Mouse (Mus musculus) midbrain, embryonic 16.5 days (tissue): ENCODE measurements at regions not wholly inside any gene's neighbourhood (a gene's known extent, or its start where the extent isn't known, plus 50 kb on each side); places are given as distances from the start of the nearest gene placed in this dataset.

ENCODE experiments used
- ATAC-seq: fragments of 200-750 bp; cut with Nextera tagmentation; 2 replicates; pipeline ENCODE4 v1.8.0; 2017; ENCODE audit warnings: moderate TSS enrichment
- H3K27ac ChIP-seq: fragments of 300-500 bp; sonication (generic); 2 replicates; pipeline ENCODE4 v1.5.1; 2014; ENCODE audit warnings: mild to moderate bottlenecking, low read length, mixed read lengths
- H3K27me3 ChIP-seq: fragments of 300-500 bp; sonication (generic); 2 replicates; pipeline ENCODE4 v1.6.1; 2014; ENCODE audit warnings: low read depth, low read length, mixed read lengths; ENCODE audit not compliant: control insufficient read depth, insufficient read depth
- H3K36me3 ChIP-seq: fragments of 300-500 bp; sonication (generic); 2 replicates; pipeline ENCODE4 v1.6.1; 2014; ENCODE audit warnings: mild to moderate bottlenecking, low read length, moderate library complexity, mixed read lengths; ENCODE audit not compliant: control insufficient read depth, insufficient read depth
- H3K4me1 ChIP-seq: fragments of 300-500 bp; sonication (generic); 2 replicates; pipeline ENCODE4 v1.6.1; 2014; ENCODE audit warnings: mild to moderate bottlenecking, low read length, mixed read lengths; ENCODE audit not compliant: control insufficient read depth, insufficient read depth
- H3K4me2 ChIP-seq: fragments of 300-500 bp; sonication (generic); 2 replicates; pipeline ENCODE4 v1.6.1; 2014; ENCODE audit warnings: mild to moderate bottlenecking, low read length, mixed read lengths
- H3K4me3 ChIP-seq: fragments of 300-500 bp; sonication (generic); 2 replicates; pipeline ENCODE4 v1.5.1; 2014; ENCODE audit warnings: low read depth, mild to moderate bottlenecking, low read length, moderate library complexity, mixed read lengths
- H3K9ac ChIP-seq: fragments of 300-500 bp; sonication (generic); 2 replicates; pipeline ENCODE4 v1.6.1; 2014; ENCODE audit warnings: low read depth, low read length, mixed read lengths
- H3K9me3 ChIP-seq: fragments of 300-500 bp; sonication (generic); replicated peaks from 2 replicates; pipeline ENCODE4 v1.6.1; 2014; ENCODE audit warnings: mild to moderate bottlenecking, low read length, mixed read lengths; ENCODE audit not compliant: control insufficient read depth, poor library complexity, severe bottlenecking
- WGBS: fragments of 180-500 bp; shearing (Covaris S2); extraction: QIAGEN DNeasy Blood & Tissue Kit; methylation state at CpG from one replicate; pipeline ENCODE4 v1.1.7; 2014; 5-methylcytosine and 5-hydroxymethylcytosine counted together

GRCm38 (mm10) chr12:118432703-118433102, 131.5 kb upstream of the Sp4 start:
- no peaks in the 10 kb centered on the region for H3K27me3 ChIP-seq
- WGBS: 72% methylated on average over 4 of the region's 4 CpGs
- H3K36me3 ChIP-seq: no peaks in the 10 kb centered on the region
- H3K4me3 ChIP-seq: no peak overlapping the region
- no peaks in the 10 kb centered on the region for H3K9me3 ChIP-seq
- H3K27ac ChIP-seq: no peak overlapping the region
- H3K4me1 ChIP-seq: no peaks in the 10 kb centered on the region
- H3K9ac ChIP-seq: no peak overlapping the region
- no peak for ATAC-seq
- H3K4me2 ChIP-seq: no peak overlapping the region

DNA sequence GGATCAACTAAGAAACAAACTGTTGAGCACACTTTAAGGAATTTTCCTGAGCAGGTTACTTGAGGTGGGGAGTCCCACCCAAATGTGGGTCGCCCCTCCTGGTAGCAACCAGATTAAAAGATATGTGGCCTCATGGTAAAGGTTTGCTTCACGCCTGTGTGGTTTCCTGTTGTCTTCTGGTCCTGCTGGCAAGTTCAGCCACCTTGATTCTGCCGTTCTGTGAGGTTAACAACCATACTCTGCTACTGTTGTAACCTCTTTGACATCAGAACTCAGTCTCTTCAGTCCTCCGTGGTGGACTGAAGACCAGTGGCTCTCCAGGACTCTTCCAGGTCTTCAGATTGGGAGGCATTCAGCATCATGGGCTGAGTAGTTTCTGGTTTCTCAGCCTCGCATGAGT, 127.1 kb upstream of the Sp4 start:
- Histone ChIP-seq H3K27me3 (no peaks in the 10 kb centered on the region), H3K4me3 (no peak overlapping the region), H3K9ac (no peak overlapping the region), H3K36me3 (no peaks in the 10 kb centered on the region), H3K4me2 (no peak overlapping the region), H3K4me1 (no peaks in the 10 kb centered on the region), H3K9me3 (no peaks in the 10 kb centered on the region), H3K27ac (no peak overlapping the region)
- no peak for ATAC-seq
- 86% methylated on average over 5 of the region's 5 CpGs for WGBS

DNA sequence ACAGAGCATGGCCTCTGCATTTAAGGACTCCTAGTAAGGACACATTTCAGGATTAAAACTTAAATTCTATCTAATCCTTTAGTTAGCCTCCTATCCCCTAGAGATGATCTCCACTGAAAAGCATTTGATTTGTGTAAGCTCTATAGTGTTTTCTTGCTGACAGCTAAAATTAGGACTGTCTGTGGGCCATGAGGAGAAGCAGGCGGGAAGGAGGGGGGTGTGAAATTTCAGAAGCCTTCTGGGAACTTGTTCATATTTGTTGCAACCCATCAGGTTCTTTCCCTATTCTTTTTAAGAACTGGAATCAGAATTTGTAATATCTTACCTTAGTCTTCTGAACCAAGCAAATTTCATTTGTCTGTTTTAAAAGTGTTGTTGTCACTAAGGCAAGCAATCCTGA, 114.7 kb upstream of the Sp4 start:
- H3K4me2 ChIP-seq: no peak overlapping the region
- no peak overlapping the region for H3K9ac ChIP-seq
- 86% methylated on average over 1 of the region's 1 CpGs for WGBS
- H3K27ac ChIP-seq: no peak overlapping the region
- H3K9me3 ChIP-seq: no peaks in the 10 kb centered on the region
- no peaks in the 10 kb centered on the region for H3K4me1 ChIP-seq
- H3K36me3 ChIP-seq: no peaks in the 10 kb centered on the region
- no peak overlapping the region for H3K4me3 ChIP-seq
- no peak for ATAC-seq
- H3K27me3 ChIP-seq: no peaks in the 10 kb centered on the region

- Histone ChIP-seq H3K36me3 (no peaks in the 10 kb centered on the region), H3K4me1 (no peaks in the 10 kb centered on the region), H3K4me3 (no peak overlapping the region), H3K4me2 (no peak overlapping the region), H3K27me3 (no peaks in the 10 kb centered on the region), H3K9me3 (0 out of 2 replicates have a peak, but pooled peaks cover 3% of the 10 kb centered on the region), H3K9ac (no peak overlapping the region), H3K27ac (no peak overlapping the region)
- no peak for ATAC-seq
- 83% methylated on average over 7 of the region's 7 CpGs for WGBS
Measured at GRCm38 (mm10) chr12:118411767-118412430, 110.7 kb upstream of the Sp4 start.

DNA sequence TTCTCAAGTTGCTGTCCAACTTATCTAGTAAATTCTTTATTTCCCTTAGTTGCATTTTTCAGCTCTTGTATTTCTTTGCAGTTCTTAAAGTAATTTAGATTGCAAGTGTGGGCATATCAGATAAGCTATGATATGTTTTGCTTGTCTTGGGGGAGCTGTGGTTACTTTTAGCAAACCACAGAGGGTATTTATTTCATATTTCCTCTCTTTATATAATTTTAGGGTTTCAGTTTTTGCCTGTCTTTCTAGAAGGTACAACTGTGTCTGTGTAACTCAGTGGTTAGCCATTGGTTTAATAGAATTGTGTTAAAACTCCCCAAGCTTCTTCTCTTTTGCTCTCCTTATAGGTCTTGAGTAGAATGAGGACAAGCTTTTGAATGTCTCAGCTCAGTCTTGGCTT, 109.7 kb upstream of the Sp4 start:
- no peak overlapping the region for H3K4me3 ChIP-seq
- ATAC-seq: no peak
- H3K4me2 ChIP-seq: no peak overlapping the region
- 0 out of 2 replicates have a peak, but pooled peaks cover 3% of the 10 kb centered on the region for H3K9me3 ChIP-seq
- no peaks in the 10 kb centered on the region for H3K4me1 ChIP-seq
- H3K27ac ChIP-seq: no peak overlapping the region
- H3K9ac ChIP-seq: no peak overlapping the region
- H3K36me3 ChIP-seq: no peaks in the 10 kb centered on the region
- no peaks in the 10 kb centered on the region for H3K27me3 ChIP-seq

- Histone ChIP-seq H3K4me2 (no peak overlapping the region), H3K4me3 (no peak overlapping the region), H3K4me1 (no peaks in the 10 kb centered on the region), H3K9ac (no peak overlapping the region), H3K9me3 (0 out of 2 replicates have a peak, but pooled peaks cover 3% of the 10 kb centered on the region), H3K36me3 (no peaks in the 10 kb centered on the region), H3K27me3 (no peaks in the 10 kb centered on the region), H3K27ac (no peak overlapping the region)
- no peak for ATAC-seq
Measured at GRCm38 (mm10) chr12:118405135-118405534, 103.9 kb upstream of the Sp4 start.

DNA sequence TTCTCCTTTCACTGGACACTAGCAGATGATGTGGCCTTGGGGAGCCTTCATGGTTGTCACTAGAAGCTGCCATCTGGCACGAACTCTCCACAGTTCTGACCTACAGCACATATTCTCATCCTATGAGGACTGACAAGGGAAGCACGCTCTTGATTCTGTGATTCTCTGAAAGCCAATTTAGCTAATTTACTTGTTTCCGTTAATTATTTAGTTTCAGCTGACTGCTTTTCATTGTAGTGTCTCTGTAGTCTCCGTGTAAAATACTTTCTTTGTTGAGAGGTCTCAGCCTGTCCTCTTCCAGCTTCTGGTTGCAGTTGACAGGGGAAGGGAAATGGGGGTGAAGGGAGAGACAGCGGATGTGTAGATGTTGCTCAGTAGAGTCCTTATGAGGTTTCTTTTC, 102.9 kb upstream of the Sp4 start:
- H3K36me3 ChIP-seq: no peaks in the 10 kb centered on the region
- no peaks in the 10 kb centered on the region for H3K27me3 ChIP-seq
- H3K27ac ChIP-seq: no peak overlapping the region
- H3K4me3 ChIP-seq: no peak overlapping the region
- H3K9ac ChIP-seq: no peak overlapping the region
- no peaks in the 10 kb centered on the region for H3K9me3 ChIP-seq
- no peak overlapping the region for H3K4me2 ChIP-seq
- H3K4me1 ChIP-seq: no peaks in the 10 kb centered on the region
- 64% methylated on average over 5 of the region's 5 CpGs for whole genome bisulfite sequencing
- ATAC-seq: no peak

DNA sequence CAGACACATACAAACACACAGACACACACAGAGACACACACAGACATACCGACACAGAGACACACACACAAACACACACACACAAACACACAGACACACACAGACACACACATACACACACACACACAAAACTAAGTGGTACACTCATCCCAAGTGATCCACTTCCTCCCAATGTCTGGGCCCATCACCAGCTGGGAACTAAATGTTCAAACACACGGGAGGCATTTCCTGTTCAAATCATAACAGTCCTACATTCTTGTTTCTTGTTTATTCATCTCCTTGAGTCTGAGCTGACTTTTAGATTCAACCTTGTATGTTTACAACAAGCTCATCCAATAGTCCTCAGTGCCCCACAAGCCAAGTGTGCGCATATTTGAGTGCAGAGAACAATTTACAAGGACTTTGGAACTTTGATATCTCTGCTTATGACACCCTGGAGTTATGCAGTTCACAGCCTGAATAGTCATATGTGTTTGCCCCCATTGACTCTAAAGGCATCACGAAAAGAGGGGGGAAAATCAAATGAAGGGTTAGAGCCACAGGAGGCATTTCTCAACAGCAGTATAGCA, 102.4 kb upstream of the Sp4 start:
- 88% methylated on average over 4 of the region's 4 CpGs for WGBS
- ATAC-seq: no peak
- Histone ChIP-seq H3K27ac (no peak overlapping the region), H3K9me3 (no peaks in the 10 kb centered on the region), H3K4me2 (no peak overlapping the region), H3K4me3 (no peak overlapping the region), H3K9ac (no peak overlapping the region), H3K4me1 (no peaks in the 10 kb centered on the region), H3K36me3 (no peaks in the 10 kb centered on the region), H3K27me3 (no peaks in the 10 kb centered on the region)

GRCm38 (mm10) chr12:118401377-118401776, 100.1 kb upstream of the Sp4 start:
- H3K4me1 ChIP-seq: no peaks in the 10 kb centered on the region
- H3K36me3 ChIP-seq: no peaks in the 10 kb centered on the region
- no peaks in the 10 kb centered on the region for H3K27me3 ChIP-seq
- no peak overlapping the region for H3K9ac ChIP-seq
- no peak overlapping the region for H3K4me3 ChIP-seq
- no peak overlapping the region for H3K4me2 ChIP-seq
- no peak overlapping the region for H3K27ac ChIP-seq
- ATAC-seq: no peak
- no peaks in the 10 kb centered on the region for H3K9me3 ChIP-seq
